Mouse (Mus musculus) layer of hippocampus, adult 11-12 months (tissue): ENCODE measurements at regions not wholly inside any gene's neighbourhood (a gene's known extent, or its start where the extent isn't known, plus 50 kb on each side); places are given as distances from the start of the nearest gene placed in this dataset.

Experiments
- DNase-seq: peaks from one replicate; pipeline ENCODE4 v3.0.0; 2022; ENCODE audit warnings: low spot score

DNA sequence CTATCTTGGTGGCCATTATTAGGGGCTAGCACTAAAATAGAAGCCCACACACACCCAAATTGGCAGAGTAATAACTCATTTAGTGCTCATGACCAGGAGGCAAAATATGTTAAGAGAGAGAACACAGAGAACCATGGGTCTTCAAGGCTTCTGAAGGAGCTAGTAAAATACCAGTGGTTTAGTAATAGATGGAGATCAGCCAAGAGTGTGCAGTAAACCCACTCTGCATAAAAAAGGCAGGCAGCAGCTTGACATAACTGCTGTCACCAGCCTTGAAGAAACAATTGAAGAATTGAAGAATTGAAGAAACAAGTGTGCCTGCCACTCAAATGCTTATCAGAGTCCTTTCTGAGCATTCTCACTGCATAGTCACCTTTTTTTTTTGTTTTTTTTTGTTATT, 227.9 kb downstream of the Csl start:
- DNase-seq: no peak

DNA sequence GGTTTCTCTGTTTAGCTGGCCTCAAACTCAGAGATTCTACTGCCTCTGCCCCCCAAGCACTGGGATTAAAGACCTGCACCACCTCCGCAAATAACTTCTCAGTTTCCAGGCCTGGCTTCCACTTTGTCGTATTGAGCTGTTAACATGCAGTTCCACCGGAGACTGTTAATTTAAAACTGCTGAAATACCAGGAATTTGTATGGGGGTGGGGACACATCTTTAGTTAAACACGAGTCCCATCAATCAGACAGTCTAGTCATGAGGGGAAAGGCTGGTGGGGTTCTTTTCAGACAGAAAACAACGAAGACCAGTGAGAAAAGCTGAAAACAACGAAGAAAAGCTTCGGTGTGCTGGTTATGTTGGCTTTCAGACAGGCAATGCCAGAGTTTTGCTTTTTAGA, 227.5 kb downstream of the Csl start:
- no peak for DNase-seq

DNA sequence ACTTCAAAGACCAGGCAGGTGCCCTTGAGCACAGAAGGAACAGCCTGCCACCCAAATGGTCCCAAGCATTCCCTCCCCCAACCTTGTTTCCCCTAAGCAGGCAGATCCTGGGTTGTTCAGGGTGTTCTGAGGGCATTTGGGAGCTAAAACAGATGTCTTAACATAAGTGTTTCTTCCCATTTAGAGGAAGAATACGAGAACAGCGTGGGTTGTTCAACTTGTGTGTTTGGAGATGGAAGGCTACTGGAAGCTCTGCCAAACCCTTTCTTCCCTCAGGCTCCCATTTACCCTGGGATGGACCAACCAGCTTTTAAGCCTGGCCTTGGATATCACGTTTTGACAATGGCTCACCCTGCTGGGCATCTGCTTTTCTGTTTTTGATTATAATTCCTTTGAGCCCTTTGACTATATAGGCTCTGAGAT, 226.8 kb downstream of the Csl start:
- DNase-seq: no peak

DNA sequence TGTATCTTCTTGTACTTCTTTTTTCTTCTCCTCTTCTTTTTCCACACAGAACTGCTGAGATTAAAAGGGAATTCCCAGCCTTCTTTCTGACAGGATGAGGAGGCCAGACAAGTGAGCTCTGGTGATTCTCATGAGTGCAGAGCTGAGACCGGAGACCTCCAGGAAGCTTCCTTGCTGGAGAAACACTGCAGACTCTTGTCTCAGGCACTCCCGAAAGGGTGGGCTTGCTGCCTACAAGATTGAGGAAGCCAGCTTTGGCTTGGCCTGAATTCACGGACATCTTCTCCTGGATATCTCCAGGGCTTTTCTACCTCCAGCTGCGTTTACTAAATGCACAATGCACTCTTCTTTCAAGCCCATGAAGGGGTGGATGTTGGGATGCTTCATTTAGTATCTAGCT, 226.0 kb downstream of the Csl start:
- DNase-seq: no peak

DNA sequence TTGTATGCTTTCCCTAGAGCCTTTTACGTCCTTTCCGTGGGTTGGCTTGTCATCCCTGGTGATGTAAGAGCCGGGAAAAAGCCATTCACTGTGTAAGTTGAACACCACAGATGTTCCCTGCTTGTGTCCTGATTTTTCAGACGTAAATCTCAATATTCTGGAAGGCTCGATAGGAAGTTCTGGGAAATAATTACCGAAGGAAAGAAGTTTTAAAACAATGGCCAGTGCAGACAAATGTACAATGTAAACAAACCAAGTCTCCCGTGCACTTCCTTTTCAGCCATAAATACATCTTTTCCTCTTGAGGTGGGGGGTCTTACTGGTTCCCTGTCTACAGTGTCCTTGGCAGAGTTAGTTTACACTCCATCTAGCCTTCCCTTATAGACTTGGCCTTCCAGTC, 225.2 kb downstream of the Csl start:
- DNase-seq: no peak

DNA sequence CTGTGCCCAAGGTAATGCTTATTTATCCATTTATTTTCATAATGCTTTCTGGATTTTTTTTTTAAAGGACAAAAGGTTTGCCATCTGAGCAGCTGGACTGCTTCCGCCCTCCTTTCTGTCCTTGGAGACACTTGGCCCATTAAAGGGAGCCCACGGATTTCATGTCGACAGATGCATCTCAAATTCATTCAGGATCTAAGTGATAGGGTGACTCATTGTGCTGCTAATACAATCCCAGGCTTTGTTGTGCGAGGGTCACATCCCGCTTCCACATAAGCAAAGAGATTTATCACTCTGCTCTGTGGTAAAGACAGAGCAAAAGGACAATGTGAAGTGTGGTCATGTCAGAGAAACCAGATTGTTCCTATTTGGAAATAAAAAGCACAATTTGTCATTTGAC, 220.8 kb downstream of the Csl start:
- no peak for DNase-seq

DNA sequence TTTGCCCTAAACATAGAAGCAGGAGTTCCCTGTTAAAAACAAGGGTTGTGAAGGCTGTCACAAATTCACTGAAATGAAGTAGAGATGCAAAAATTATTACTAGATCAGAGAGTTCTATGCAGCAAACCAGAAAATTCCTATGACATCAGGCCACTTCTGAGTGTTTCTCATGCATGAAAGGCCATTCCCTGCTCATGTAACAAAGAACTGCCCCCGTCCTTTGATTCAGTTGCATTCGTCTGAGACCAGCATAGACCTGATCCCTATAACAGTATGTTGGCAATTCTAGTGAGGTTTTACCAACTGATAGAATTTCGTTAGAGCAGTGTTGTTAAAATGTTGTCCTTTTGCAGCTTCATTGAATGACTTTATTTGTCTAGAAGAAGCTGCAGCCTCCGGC, 207.1 kb downstream of the Csl start:
- no peak for DNase-seq

DNA sequence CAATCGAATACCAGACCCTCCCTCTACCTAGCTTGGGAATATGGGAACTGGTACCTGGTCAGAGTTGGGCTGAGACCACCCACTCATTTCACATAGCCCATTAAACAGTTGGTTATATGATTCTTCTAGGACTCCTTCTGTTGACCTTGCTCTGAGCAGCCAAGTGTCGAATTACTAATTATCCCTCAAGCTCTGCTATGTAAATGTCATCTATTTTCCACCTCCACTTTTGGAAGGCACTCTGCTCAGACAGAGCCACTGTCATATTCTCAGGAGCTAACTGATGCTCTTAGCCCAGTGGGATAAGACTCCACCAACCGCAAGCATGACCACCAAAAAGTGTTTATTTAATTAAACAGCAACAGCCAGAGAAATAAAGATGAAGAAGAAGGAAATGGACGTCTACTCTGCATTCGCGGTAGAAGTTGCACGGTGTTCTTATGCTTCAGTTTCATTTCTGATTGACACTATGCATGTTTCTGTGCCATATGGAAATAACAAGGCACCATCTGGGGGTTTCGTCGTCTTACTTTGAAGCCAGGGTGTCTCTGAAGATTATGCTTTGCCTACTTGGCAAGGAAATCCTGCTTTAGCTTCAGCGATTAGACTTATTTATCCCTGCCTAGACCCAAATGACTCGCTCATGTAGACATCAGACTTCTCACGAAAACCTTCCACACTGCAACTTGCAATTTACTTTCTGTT, 206.5 kb downstream of the Csl start:
- DNase-seq: peak; percentile 67

DNA sequence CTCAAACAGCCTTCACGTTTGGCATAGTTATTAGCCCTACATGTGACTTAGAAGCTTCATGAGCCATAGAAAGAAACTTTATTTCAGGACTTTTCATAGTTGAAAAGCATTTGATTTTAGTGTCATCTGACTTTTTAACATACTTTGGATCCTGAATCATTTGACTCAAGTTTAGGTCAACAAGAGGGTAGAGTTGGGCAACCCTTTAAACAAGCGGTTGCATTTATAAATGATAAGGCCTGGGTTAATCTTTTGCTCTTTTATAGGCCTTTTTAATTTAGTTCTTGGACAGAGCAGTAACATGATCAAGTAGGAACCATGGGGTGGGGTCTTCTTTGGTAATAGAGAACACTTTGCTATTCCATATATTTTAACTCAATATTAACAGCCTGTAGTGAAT, 204.4 kb downstream of the Csl start:
- DNase-seq: no peak

DNA sequence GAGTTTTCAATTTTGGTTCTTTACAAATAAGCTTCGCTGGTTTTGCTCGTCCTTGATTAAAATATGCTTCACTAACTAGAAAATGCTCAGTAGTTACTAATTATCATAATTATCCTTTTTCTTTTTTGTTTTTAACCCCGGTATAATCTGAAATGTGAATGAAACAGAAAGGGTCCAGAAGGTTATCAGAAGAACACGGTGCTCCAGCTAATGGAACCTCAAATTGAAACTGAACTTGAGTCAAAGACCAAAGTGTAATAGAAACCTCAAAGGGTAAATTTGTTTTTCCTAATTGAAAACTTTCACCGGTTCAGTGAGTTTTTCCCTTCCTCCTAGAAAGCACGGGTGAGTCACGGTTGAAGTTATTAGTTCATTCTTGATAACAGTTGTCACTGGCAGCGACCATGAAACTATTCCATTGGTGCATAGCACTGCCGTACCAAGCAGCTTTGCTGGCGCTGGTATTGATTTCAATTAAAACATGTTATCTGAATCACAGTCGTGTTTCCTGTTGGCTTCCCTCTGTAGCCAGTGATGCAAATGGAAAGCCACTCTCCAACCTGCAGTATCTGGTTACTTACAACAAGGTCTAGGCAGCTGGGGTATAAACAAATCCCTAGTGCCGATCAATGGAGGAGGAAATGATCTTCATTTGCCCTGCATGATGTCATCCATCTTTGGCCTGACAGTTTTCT, 203.7 kb downstream of the Csl start:
- DNase-seq: no peak

DNA sequence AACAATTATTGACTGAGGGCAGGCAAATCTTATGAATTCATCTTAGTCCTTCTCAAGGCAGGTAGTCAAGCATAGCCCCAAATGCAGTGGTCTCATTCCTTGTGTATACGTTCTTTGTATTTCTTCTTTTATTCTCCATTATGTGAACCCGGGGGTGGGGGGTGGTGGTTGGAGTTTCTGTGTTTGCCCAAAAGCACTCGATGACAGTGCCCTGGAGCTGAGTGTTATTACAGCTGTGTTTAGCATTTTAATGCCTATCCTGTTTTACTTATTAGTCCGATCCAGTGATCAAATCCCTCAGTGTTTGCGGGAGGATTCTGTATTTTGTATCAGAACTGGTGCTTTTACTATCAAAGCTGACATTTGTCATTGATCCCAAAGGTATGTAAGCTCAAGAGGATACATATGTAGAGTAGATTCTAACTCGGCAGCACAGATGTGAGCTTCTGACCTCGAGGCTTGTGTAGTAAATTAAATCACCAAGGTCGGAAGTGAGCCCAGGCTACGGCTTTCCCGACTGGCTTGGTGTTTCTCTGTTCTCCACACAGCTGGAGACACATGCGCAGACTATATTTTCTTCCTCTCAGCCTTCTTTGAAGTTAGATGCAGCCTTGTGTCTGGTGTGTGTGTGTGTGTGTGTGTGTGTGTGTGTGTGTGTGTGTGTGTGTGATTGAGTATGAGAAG, 203.0 kb downstream of the Csl start:
- DNase-seq: no peak

DNA sequence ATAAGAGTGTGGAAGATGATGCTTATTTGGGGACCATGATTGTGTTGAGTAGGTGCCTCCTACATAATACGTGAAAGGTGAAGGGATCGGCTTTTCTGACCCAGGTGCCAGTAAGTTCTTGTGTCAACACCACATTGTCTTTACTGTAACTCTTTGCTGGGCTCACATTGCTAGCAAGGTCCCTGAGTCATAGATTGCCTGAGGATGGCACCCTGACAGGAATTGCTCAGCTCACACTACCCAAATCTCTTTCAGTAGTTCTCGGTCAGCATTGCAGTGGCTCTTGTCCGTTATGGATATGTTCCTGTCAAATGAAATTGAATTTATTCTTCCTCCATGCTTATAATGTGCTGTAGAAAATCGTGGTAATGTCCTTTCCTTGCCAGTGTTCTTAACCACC, 200.8 kb downstream of the Csl start:
- no peak for DNase-seq

DNA sequence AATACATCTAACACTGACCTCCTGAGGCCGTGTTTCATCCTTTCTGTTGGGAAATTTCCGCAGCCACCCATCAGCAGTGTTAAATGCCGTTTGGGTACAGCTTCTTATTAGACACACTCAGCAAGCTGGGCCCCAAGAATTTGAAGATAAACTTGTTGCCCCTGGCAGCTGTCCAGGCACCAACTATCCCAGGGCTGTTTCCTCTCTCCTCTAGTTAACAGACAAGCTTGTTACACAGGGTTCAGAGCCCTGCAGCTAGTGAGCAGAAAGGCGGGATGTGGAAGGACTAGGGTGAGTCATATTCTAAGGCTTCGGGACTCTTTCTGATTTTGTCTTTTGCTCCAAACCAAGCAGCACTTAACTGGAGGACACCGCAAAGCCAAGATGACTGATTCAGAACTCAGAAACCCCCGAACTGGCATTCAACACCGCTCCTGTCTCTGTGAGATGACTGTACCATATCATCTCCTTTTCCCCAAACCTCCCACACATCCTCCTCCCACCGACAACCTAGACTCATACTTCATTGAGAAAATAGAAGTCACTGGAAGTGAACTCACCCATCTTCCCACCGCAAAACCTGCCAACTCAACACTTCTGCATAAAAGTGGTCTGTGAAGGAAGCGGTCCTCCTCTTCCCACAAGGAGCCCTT, 198.2 kb downstream of the Csl start:
- DNase-seq: no peak

DNA sequence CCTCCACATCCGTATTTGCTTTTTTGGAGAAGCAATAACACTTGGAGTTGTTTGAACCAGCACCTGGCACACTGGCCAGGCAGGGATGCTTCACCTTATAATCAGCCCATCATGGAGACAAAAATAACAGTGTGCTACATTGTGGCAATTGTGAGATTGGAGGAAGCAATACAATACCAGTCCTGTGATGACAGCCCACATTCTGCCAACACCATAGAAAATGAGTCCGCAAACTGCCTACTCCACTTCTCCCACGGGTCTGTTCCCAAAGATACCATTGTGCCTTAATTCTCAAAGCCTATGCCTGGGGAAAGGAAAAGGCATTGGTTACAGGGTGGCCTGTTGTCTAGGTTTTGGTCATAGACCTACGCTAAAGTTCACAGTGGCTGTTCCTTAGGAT, 194.9 kb downstream of the Csl start:
- no peak for DNase-seq

DNA sequence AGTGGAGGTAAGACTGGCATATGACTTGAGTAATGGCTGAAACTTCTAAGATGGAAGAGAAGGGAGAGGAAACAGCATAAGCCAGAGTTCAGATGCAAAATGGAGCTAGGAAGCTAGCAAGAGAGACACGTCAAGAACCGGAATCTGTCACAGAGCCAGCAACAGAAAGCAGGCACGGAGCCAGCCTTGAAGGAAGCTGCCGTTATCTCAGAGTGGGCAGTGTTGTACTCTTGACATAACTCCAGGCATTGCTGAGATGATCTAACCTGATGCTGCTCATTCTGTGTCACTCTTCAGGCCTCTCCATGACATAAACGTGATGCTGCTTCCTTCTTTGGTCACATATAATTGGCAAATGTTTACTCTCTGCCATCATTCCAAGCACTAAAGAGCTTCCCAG, 191.0 kb downstream of the Csl start:
- no peak for DNase-seq

DNA sequence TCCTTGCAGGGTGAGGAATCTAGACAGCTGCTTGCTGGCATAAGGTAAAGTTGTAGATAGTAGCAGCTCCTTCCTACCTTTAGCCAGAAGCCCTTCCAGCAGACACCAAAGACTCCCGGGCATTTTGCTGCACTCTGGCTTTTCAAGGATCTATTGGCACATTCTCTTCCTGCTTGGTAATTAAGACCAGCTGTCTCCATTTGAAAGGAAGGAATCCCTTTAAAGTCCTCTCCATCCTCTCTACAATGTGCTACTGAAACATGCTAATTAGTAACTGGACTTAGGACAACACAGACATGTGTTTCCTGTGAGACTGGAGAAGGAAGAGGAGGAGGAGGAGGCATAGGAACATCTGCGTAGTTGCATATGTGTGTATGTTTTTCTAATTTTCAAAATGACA, 189.3 kb downstream of the Csl start:
- DNase-seq: no peak

DNA sequence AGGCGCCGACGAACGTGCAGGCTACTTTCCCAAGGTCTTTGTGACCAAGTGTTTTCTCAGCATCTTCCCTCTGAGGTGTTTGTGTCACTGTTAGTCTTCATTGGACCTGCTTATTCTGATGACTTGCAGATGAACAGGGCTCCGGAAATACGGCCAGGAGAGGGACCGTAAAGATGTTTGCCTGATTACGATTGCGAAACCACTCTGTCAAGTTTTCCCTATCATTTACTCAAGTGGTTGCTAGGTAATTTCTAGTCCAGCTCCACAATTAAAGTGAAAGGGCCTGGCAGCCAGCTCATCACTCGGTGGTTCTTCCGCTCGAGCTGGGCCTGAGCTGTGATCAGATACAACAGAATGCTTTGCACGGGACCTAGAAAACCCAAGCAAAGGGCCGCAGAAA, 185.5 kb downstream of the Csl start:
- DNase-seq: no peak

DNA sequence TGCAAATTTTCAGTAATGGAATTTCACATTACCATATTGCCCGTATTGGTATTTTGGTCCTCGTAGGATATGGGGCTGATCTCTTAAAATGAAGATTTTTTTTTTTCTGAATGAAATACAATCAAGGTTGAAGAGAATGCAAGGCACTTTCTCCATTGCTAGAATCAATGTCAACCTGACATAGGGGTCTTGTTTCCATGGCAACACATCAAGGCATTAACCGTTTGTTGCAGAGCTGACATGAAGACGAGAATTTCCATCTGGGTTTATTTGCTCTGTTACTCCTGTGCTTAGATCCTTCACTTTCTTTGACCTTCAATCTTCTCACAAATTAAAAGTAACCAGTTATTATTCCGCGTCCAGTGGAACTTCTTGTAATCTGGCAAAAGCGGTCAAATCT, 184.2 kb downstream of the Csl start:
- DNase-seq: no peak

DNA sequence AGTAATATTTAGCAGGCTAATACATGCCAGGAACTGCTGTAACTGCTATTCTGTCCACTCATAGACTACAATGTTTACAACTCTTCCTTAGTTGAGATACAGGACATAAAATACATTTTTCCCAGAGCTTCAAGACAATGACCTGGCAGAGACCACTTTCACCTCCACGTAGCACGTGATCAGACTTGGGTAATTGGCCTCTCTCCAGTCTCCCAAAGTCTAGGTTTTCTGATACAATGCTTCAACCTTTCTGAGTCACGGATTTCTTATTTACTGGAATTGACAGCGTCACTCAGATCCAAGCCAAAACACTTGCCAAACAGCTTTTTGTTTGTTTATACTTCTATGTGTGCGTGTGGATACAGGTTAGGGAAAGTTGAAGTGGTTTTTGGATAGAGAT, 183.2 kb downstream of the Csl start:
- no peak for DNase-seq

DNA sequence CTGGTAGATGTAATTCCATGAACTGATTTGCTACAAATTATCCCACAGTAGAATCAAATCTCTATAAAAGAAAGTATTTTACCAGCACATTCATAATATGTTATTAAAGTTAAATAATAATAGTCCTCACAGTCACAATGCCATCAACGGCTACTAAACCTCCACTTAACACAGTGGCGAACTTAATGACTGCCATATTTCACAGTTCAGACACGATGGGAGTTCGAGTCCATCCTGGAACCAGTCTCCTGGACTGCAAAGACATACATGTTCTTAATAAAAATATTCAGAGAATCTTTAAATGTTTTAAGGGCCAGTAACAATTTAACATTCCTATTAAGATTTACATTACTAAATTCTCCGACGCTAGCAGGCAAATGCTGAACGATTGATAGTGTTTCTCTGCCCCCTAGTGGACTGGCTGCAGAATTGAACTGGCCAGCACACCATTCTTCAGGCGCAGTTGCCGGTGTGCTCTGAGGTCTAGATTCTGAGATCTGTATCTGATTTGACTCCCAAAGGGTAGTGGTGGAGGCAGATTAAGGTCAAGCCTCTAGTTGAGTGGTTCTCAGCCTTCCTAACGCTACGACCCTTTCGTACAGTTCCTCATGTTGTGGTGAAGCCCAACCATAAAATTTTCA, 182.3 kb downstream of the Csl start:
- DNase-seq: peak; percentile 32

DNA sequence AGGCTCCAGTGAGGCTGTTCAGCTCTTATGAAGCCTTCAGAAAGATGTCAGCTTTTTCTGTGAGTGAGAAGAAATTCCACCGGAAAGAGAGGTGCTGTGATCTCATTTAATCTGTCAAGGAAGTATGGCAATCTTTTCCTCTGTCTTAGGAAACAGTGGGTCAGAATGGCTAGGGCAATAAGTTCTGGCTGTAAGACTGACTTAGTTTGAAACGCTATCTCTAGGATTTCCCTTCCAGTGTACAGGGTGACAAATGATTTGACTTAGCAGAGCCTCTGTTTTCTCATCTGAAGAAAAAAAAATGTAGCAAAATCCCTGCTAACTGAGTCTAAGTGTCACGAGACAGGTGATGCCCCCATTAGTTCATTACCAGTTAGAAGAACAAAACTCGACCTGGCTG, 181.1 kb downstream of the Csl start:
- no peak for DNase-seq

DNA sequence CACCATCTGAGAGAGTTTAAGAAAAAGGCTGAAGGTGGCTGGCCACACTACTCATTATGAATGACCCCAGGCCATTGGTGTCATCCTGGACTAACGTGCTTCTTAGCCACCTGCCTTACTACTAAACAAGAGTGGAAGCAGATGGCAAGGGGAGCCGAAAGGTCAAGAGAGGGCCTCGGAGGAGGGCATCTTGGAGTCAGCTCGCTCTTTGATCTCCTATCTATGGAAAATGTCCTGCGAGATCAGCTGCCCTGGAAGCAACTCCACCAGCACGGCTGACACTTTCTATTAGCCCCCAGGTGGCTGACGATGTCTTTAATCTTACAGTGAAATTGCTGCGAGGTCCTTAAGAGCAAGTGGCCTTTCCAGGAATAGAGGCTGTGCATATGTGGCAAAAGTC, 179.3 kb downstream of the Csl start:
- no peak for DNase-seq

DNA sequence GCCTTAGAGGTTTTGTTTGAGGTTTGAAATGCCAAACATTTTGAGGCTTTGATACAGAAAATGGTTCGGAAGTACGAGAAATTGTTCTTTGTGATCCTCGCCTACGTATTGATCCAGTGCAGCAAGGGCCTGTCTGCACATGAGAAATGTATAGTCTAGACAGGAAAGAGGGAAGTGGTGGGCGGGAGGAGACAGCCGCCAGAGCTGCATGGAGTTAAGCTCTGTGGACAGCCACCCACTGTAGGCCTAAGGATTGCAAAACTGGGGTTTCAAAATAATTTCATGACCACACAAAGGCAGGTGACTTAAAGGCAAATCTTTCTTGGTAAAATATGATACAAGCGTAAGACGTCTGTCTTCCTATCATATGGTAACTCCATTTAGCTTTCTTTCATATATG, 178.4 kb downstream of the Csl start:
- DNase-seq: no peak
